Mouse (Mus musculus): ENCODE results near the gene Ebi3.

GRCm38 (mm10) chr17:56003000-56003399 is 50.6 kb downstream of the Ebi3 start:
- TF ChIP-seq CTCF (conservative IDR thresholded peaks at IDR 0.05; ENCODE audit: low read length) (no peak), POU5F1 (IDR thresholded peaks at IDR 0.05; ENCODE audit: borderline replicate concordance, low read length) (no peak), NANOG (IDR thresholded peaks at IDR 0.05; ENCODE audit: borderline replicate concordance, low read length) (no peak)

Measured in E14TG2a.4 (cell line).